ENCODE assay signal across 13 mouse cellular contexts in the genomic region with DNA sequence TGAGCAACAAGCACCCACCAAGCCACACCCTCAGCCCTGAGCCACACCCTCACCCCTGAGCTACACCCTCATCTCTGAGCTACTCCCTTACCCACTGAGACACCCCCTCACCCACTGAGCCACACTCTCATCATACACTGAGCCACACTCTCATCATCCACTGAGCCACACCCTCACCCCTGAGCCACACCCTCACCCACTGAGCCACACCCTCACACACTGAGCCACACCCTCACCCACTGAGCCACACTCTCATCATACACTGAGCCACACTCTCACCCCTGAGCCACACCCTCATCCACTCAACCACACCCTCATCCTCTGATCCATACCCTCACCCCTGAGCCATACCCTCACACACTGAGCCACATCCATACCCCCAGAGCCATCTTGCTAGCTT. TPM values are rescaled to one million over a fixed set of nuclear protein-coding genes. Genes with fewer than 3 reads are reported as not detected.
DNase-seq lines count a peak whose midpoint lies in the region; ATAC-seq and TF ChIP-seq lines count a peak whose summit lies in the region.
"Had no signal": no experiment of that assay in that cellular context is flagged by ENCODE, and none has a peak within 500 bp of the region (broad histone marks: within the 10 kb centered on the region; RNA-seq: fewer than 3 reads in every experiment).

No protein-coding gene starts in this region.

- H3K27ac ChIP-seq in heart, embryonic 11.5 days (ENCODE audit: low read depth, low read length) = no peak overlapping the region
- no peak overlapping the region for H3K27ac ChIP-seq in neural tube, embryonic 11.5 days (ENCODE audit: low read depth, low read length)
- H3K27ac ChIP-seq in liver, embryonic 11.5 days (ENCODE audit: low read depth, low read length) = no peak overlapping the region
- H3K27ac ChIP-seq in stomach, postnatal 0 days (replicated peaks) = no peak overlapping the region

- no peak overlapping the region for H3K4me2 ChIP-seq in heart, embryonic 11.5 days
- H3K4me2 ChIP-seq in neural tube, embryonic 11.5 days (ENCODE audit: low read depth) = no peak overlapping the region
- H3K4me2 ChIP-seq in liver, embryonic 11.5 days = no peak overlapping the region
- H3K4me2 ChIP-seq in stomach, postnatal 0 days (replicated peaks; ENCODE audit: low read depth) = no peak overlapping the region

- TF ChIP-seq CTCF in stomach, postnatal 0 days (IDR thresholded peaks at IDR 0.05; ENCODE audit: low read depth) = no peak

- no peak overlapping the region for H3K4me3 ChIP-seq in heart, embryonic 11.5 days (ENCODE audit: low read depth, low read length)
- H3K4me3 ChIP-seq in neural tube, embryonic 11.5 days (ENCODE audit: low read depth, low read length) = no peak overlapping the region
- H3K4me3 ChIP-seq in liver, embryonic 11.5 days (ENCODE audit: low read depth, low read length) = no peak overlapping the region
- no peak overlapping the region for H3K4me3 ChIP-seq in stomach, postnatal 0 days (ENCODE audit: low read depth, low read length)

- H3K4me1 ChIP-seq in heart, embryonic 11.5 days (ENCODE audit: control insufficient read depth, insufficient read depth, low read length) = no peaks in the 10 kb centered on the region
- H3K4me1 ChIP-seq in neural tube, embryonic 11.5 days (ENCODE audit: control insufficient read depth, insufficient read depth, low read length) = no peaks in the 10 kb centered on the region
- H3K4me1 ChIP-seq in liver, embryonic 11.5 days (replicated peaks; ENCODE audit: control insufficient read depth, insufficient read depth, low read length) = no peaks in the 10 kb centered on the region
- H3K4me1 ChIP-seq in stomach, postnatal 0 days (replicated peaks; ENCODE audit: control insufficient read depth, insufficient read depth) = no peaks in the 10 kb centered on the region

- H3K9ac ChIP-seq in heart, embryonic 11.5 days (ENCODE audit: low read depth, low read length) = no peak overlapping the region
- no peak overlapping the region for H3K9ac ChIP-seq in neural tube, embryonic 11.5 days (ENCODE audit: low read length)
- no peak overlapping the region for H3K9ac ChIP-seq in liver, embryonic 11.5 days (ENCODE audit: low read depth, low read length)
- no peak overlapping the region for H3K9ac ChIP-seq in stomach, postnatal 0 days (ENCODE audit: low read length)

- H3K36me3 ChIP-seq in heart, embryonic 11.5 days (ENCODE audit: control insufficient read depth, insufficient read depth, low read length) = no peaks in the 10 kb centered on the region
- no peaks in the 10 kb centered on the region for H3K36me3 ChIP-seq in neural tube, embryonic 11.5 days (ENCODE audit: control insufficient read depth, insufficient read depth, low read length)
- no peaks in the 10 kb centered on the region for H3K36me3 ChIP-seq in liver, embryonic 11.5 days (ENCODE audit: control insufficient read depth, insufficient read depth, low read length)
- no peaks in the 10 kb centered on the region for H3K36me3 ChIP-seq in stomach, postnatal 0 days (ENCODE audit: control insufficient read depth, insufficient read depth, low read length)

- no peaks in the 10 kb centered on the region for H3K27me3 ChIP-seq in heart, embryonic 11.5 days (ENCODE audit: control insufficient read depth, insufficient read depth, low read length)
- no peaks in the 10 kb centered on the region for H3K27me3 ChIP-seq in neural tube, embryonic 11.5 days (ENCODE audit: control insufficient read depth, insufficient read depth, low read length)
- no peaks in the 10 kb centered on the region for H3K27me3 ChIP-seq in liver, embryonic 11.5 days (replicated peaks; ENCODE audit: control insufficient read depth, insufficient read depth, low read length)
- no peaks in the 10 kb centered on the region for H3K27me3 ChIP-seq in stomach, postnatal 0 days (ENCODE audit: control insufficient read depth, insufficient read depth, low read length)

- no peak for DNase-seq in heart, postnatal 36 days
- no peak for DNase-seq in neural tube, embryonic 11.5 days (ENCODE audit: low spot score)
- no peak for DNase-seq in neural tube, embryonic 10.5 days (ENCODE audit: extremely low spot score, low spot score)
- DNase-seq in liver, embryonic 11.5 days (ENCODE audit: low spot score) = no peak
- DNase-seq in stomach, postnatal 0 days (ENCODE audit: low spot score) = no peak
- no peak for DNase-seq in layer of hippocampus, adult 18-20 months (ENCODE audit: low spot score in 2 of 2)
- no peak for DNase-seq in layer of hippocampus, postnatal 25 days (ENCODE audit: extremely low spot score in 1 of 2, low spot score in 1 of 2)
- DNase-seq: adrenal gland, adult 8-10 months; cerebellum, postnatal 10 days; kidney, adult 2 months; lung, postnatal 14 days had no signal

- no peaks in the 10 kb centered on the region for H3K9me3 ChIP-seq in heart, embryonic 11.5 days (replicated peaks; ENCODE audit: control insufficient read depth, low read length)
- no peaks in the 10 kb centered on the region for H3K9me3 ChIP-seq in neural tube, embryonic 11.5 days (ENCODE audit: control insufficient read depth, low read length)
- no peaks in the 10 kb centered on the region for H3K9me3 ChIP-seq in liver, embryonic 11.5 days (ENCODE audit: control insufficient read depth, low read length)
- no peaks in the 10 kb centered on the region for H3K9me3 ChIP-seq in stomach, postnatal 0 days (ENCODE audit: control insufficient read depth, low read length)

- no peak for TF ChIP-seq EP300 in stomach, postnatal 0 days (optimal IDR thresholded peaks at IDR 0.05)

- ATAC-seq in heart, embryonic 11.5 days (replicated peaks; ENCODE audit: insufficient number of reproducible peaks, low FRiP score, low TSS enrichment) = peak; percentile 80
- ATAC-seq in neural tube, embryonic 11.5 days (ENCODE audit: insufficient read depth, low FRiP score, low TSS enrichment) = peak; percentile 48; the same call in 1 of the 2 replicates
- peak; percentile 75 for ATAC-seq in liver, embryonic 11.5 days (replicated peaks; ENCODE audit: low FRiP score)
- ATAC-seq in stomach, postnatal 0 days (ENCODE audit: low FRiP score, low TSS enrichment) = peak; percentile 57; the same call in 1 of the 2 replicates
- ATAC-seq: CD4-positive, CD25-positive, alpha-beta regulatory T cell, adult 4 months had no signal

- intact Hi-C loops in heart, postnatal 36 days (cut with DNase I) = no loop called here

RNA-seq across cellular contexts. Expression of a gene that starts 31.4 kb away (rescaled TPM):
- 14.0 and 17.9 TPM in 2 replicates for polyA plus RNA-seq in heart, embryonic 11.5 days (2014; fragmentation: Nextera tagmentation; extraction: Ambion mirVana)
- 1 to 10 TPM; 3.4 to 4.8 TPM for total RNA-seq in heart, postnatal 36 days (2021)
- polyA plus RNA-seq in neural tube, embryonic 11.5 days (2014; fragmentation: Nextera tagmentation; extraction: Ambion mirVana) = 19.0 and 24.4 TPM in 2 replicates
- polyA plus RNA-seq in liver, embryonic 11.5 days (2014; fragmentation: Nextera tagmentation; extraction: Ambion mirVana) = 8.2 and 10.7 TPM in 2 replicates
- polyA plus RNA-seq in stomach, postnatal 0 days (2015; fragmentation: Nextera tagmentation; extraction: Ambion mirVana) = 3.9 and 5.5 TPM in 2 replicates
- total RNA-seq in layer of hippocampus, adult 18-20 months (2021) = 10 to 100 TPM; 11.5 to 14.3 TPM
- 10 to 100 TPM; 12.8 to 14.3 TPM for total RNA-seq in layer of hippocampus, postnatal 25 days (2021)

RNA-seq across cellular contexts. Expression of a gene that starts 31.8 kb away (rescaled TPM):
- 12.2 and 14.5 TPM in 2 replicates for polyA plus RNA-seq in heart, embryonic 11.5 days (2014; fragmentation: Nextera tagmentation; extraction: Ambion mirVana)
- total RNA-seq in heart, postnatal 36 days (2021) = 10 to 100 TPM; 17.5 to 18.2 TPM
- polyA plus RNA-seq in neural tube, embryonic 11.5 days (2014; fragmentation: Nextera tagmentation; extraction: Ambion mirVana) = 17.6 and 18.2 TPM in 2 replicates
- 22.0 and 24.7 TPM in 2 replicates for polyA plus RNA-seq in liver, embryonic 11.5 days (2014; fragmentation: Nextera tagmentation; extraction: Ambion mirVana)
- 7.9 and 8.2 TPM in 2 replicates for polyA plus RNA-seq in stomach, postnatal 0 days (2015; fragmentation: Nextera tagmentation; extraction: Ambion mirVana)
- total RNA-seq in layer of hippocampus, adult 18-20 months (2021) = 10 to 100 TPM; 20.6 to 25.8 TPM
- 10 to 100 TPM; 16.8 to 21.7 TPM for total RNA-seq in layer of hippocampus, postnatal 25 days (2021)

RNA-seq across cellular contexts. Expression of a gene that starts 35.4 kb away (rescaled TPM):
- 0.10 and 0.21 TPM in 2 replicates for polyA plus RNA-seq in heart, embryonic 11.5 days (2014; fragmentation: Nextera tagmentation; extraction: Ambion mirVana)
- total RNA-seq in heart, postnatal 36 days (2021) = under 1 TPM; 0.03 to 0.08 TPM
- polyA plus RNA-seq in neural tube, embryonic 11.5 days (2014; fragmentation: Nextera tagmentation; extraction: Ambion mirVana) = 0.77 and 0.95 TPM in 2 replicates
- not detected in 2 replicates for polyA plus RNA-seq in liver, embryonic 11.5 days (2014; fragmentation: Nextera tagmentation; extraction: Ambion mirVana)
- 0.05 and 0.06 TPM in 2 replicates for polyA plus RNA-seq in stomach, postnatal 0 days (2015; fragmentation: Nextera tagmentation; extraction: Ambion mirVana)
- 1 to 10 TPM; 7.9 to 8.4 TPM for total RNA-seq in layer of hippocampus, adult 18-20 months (2021)
- total RNA-seq in layer of hippocampus, postnatal 25 days (2021) = 1 to 10 TPM; 5.0 to 6.6 TPM
- polyA plus RNA-seq: CD4-positive, CD25-positive, alpha-beta regulatory T cell, adult 4 months had no signal
